In the genomic region with DNA sequence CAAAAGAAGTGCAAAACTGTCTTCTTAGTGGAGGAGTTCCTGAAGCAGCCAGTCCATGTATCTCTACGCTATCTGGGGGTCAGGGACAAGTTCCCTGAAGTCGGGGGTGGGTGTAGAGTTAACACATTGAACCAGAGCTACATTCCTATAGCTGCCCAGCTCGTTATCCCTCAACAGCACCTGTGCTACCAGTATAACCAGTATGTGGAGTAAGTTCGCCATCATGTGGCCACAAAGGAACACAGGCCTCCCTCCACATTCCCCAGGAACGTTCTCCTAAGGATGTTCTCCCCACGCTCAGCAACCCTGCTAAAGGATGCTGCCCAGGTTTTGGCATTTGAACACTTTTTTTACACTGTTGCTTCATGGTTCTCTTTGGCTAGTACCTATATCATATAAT, we compare ENCODE assay signal across 8 mouse cellular contexts. TPM values are rescaled to one million over a fixed set of nuclear protein-coding genes. Genes with fewer than 3 reads are reported as not detected.
A peak's percentile ranks its signal among the peaks of the same experiment; 100 is the strongest.
DNase-seq lines count a peak whose midpoint lies in the region; ATAC-seq lines count a peak whose summit lies in the region.
"Had no signal": no experiment of that assay in that cellular context is flagged by ENCODE, and none has a peak within 500 bp of the region (broad histone marks: within the 10 kb centered on the region; RNA-seq: fewer than 3 reads in every experiment).

No protein-coding gene starts in this region.

- H3K27ac ChIP-seq in forebrain, embryonic 16.5 days (ENCODE audit: low read length): no peak overlapping the region

- H3K4me1 ChIP-seq in forebrain, embryonic 16.5 days (replicated peaks; ENCODE audit: control insufficient read depth, insufficient read depth, low read length): no peaks in the 10 kb centered on the region

- no peak overlapping the region for H3K4me2 ChIP-seq in forebrain, embryonic 16.5 days (ENCODE audit: low read length)

- intact Hi-C loops in left cerebral cortex, postnatal 10 days (cut with DNase I): no loop called here

- H3K4me3 ChIP-seq in forebrain, embryonic 16.5 days (replicated peaks; ENCODE audit: low read length): no peak overlapping the region

- WGBS in forebrain, embryonic 16.5 days: 28% methylated on average over 6 of the region's 6 CpGs

- H3K9me3 ChIP-seq in forebrain, embryonic 16.5 days (ENCODE audit: control insufficient read depth, low read length): no peaks in the 10 kb centered on the region

- peak; percentile 79; the same call in 1 of the 2 replicates for ATAC-seq in forebrain, embryonic 16.5 days
- ATAC-seq in erythroblast, adult 5-6 weeks (replicated peaks; ENCODE audit: low FRiP score, poor library complexity, severe bottlenecking): no peak

- H3K27me3 ChIP-seq in forebrain, embryonic 16.5 days (replicated peaks; ENCODE audit: control insufficient read depth, insufficient read depth, low read length): no peaks in the 10 kb centered on the region

- DNase-seq in left cerebral cortex, adult 18-20 months (ENCODE audit: low spot score in 2 of 2): peak; percentile 22 to 26
- no peak for DNase-seq in left cerebral cortex, adult 11 months (ENCODE audit: low spot score)
- peak; percentile 2 to 10 for DNase-seq in adrenal gland, postnatal 36 days
- peak; percentile 16 to 42 for DNase-seq in left cerebral cortex, postnatal 10 days (ENCODE audit: extremely low spot score in 1 of 2, low spot score in 2 of 2)
- peak; percentile 53 for DNase-seq in retina, embryonic 14.5 days (ENCODE audit: low spot score)

- H3K9ac ChIP-seq in forebrain, embryonic 16.5 days (replicated peaks; ENCODE audit: low read depth, low read length): no peak overlapping the region

- H3K36me3 ChIP-seq in forebrain, embryonic 16.5 days (ENCODE audit: control insufficient read depth, insufficient read depth): no peaks in the 10 kb centered on the region

RNA-seq across cellular contexts. Expression of a gene that starts 46.8 kb away (rescaled TPM):
- under 1 TPM; 0.40 to 0.73 TPM for total RNA-seq in left cerebral cortex, adult 18-20 months (2021)
- 1 to 10 TPM; 5.9 to 8.1 TPM for total RNA-seq in adrenal gland, postnatal 36 days (2021)
- 3.4 and 5.3 TPM in 2 replicates for polyA plus RNA-seq in forebrain, embryonic 16.5 days (2015; fragmentation: Nextera tagmentation; extraction: Ambion mirVana)
- 1 to 10 TPM in 1 of 2 experiments, under 1 TPM in 1; 0.84 to 1.2 TPM for total RNA-seq in left cerebral cortex, postnatal 10 days (2021)
- not detected in 2 replicates for total RNA-seq in erythroblast, adult 5-6 weeks (2015; ENCODE audit: low replicate concordance)
- 0.70 and 1.2 TPM in 2 replicates for total RNA-seq in erythroblast, adult 5-6 weeks (2017; ENCODE audit: low replicate concordance)
- total RNA-seq: neutrophil, adult 5-6 weeks had no signal
